Mouse (Mus musculus) midbrain, embryonic 10.5 days (tissue): ENCODE results near the gene Mob1a. TPM values are rescaled to one million over a fixed set of nuclear protein-coding genes. Genes with fewer than 3 reads are reported as not detected.

Experiments used
- DNase-seq: peaks from one replicate; pipeline ENCODE4 v3.0.0-alpha.2; 2017; ENCODE audit warnings: low spot score
- H3K27ac ChIP-seq: fragments of 300-500 bp; sonication (generic); replicated peaks from 2 replicates; pipeline ENCODE4 v1.5.1; 2016; ENCODE audit warnings: mild to moderate bottlenecking
- H3K27me3 ChIP-seq: fragments of 300-500 bp; sonication (generic); 2 replicates; pipeline ENCODE4 v1.6.1; 2016; ENCODE audit warnings: low read depth, mild to moderate bottlenecking; ENCODE audit not compliant: poor library complexity, severe bottlenecking
- H3K36me3 ChIP-seq: fragments of 300-500 bp; sonication (generic); 2 replicates; pipeline ENCODE4 v1.6.1; 2016; ENCODE audit warnings: mild to moderate bottlenecking, moderate library complexity
- H3K4me1 ChIP-seq: fragments of 300-500 bp; sonication (generic); 2 replicates; pipeline ENCODE4 v1.6.1; 2016
- H3K4me3 ChIP-seq: fragments of 300-500 bp; sonication (generic); 2 replicates; pipeline ENCODE4 v1.5.1; 2016; ENCODE audit warnings: mild to moderate bottlenecking, moderate library complexity
- H3K9me3 ChIP-seq: fragments of 300-500 bp; sonication (generic); replicated peaks from 2 replicates; pipeline ENCODE4 v1.6.1; 2016; ENCODE audit warnings: mild to moderate bottlenecking
- WGBS: fragments of 180-500 bp; shearing (Covaris S2); methylation state at CpG from one replicate; pipeline ENCODE4 v1.1.7; 2016; 5-methylcytosine and 5-hydroxymethylcytosine counted together
- polyA plus RNA-seq: library from polyadenylated mRNA; unstranded; fragments of >200 nt; fragmentation: Nextera tagmentation; extraction: Ambion mirVana; gene quantifications from 2 replicates; pipeline ENCODE4 v1.2.1, GENCODE M21; 2016

Mob1a gene
- polyA plus RNA-seq, 1 experiment from 2014 or later: 60.4 TPM

GRCm38 (mm10) chr6:83349274-83349958 lies 23.6 kb downstream of the Mob1a start:
- Histone ChIP-seq H3K27me3 (no peaks in the 10 kb centered on the region), H3K9me3 (no peaks in the 10 kb centered on the region), H3K27ac (peak overlapping the region; percentile 95), H3K4me3 (peak overlapping the region; percentile 94), H3K4me1 (peaks cover 30% of the 10 kb centered on the region), H3K36me3 (peaks cover 25% of the 10 kb centered on the region)
- peak; percentile 90 for DNase-seq
- WGBS: under 1% methylated on average over 53 of the region's 53 CpGs

GRCm38 (mm10) chr6:83350172-83350571 lies 24.4 kb downstream of the Mob1a start:
- Histone ChIP-seq H3K9me3 (no peaks in the 10 kb centered on the region), H3K4me3 (peak overlapping the region; percentile 94), H3K27ac (peak overlapping the region; percentile 95), H3K36me3 (peaks cover 32% of the 10 kb centered on the region), H3K4me1 (peaks cover 30% of the 10 kb centered on the region), H3K27me3 (no peaks in the 10 kb centered on the region)
- 87% methylated on average over 7 of the region's 7 CpGs for WGBS
- no peak for DNase-seq

GRCm38 (mm10) chr6:83350851-83351405 lies 25.1 kb downstream of the Mob1a start:
- no peak for DNase-seq
- WGBS: 89% methylated on average over 16 of the region's 16 CpGs
- Histone ChIP-seq H3K27ac (no peak overlapping the region; the same call in 1 of the 2 replicates), H3K9me3 (no peaks in the 10 kb centered on the region), H3K4me3 (peak overlapping the region; percentile 94; the same call in 1 of the 2 replicates), H3K4me1 (peaks cover 30% of the 10 kb centered on the region), H3K36me3 (peaks cover 40% of the 10 kb centered on the region), H3K27me3 (no peaks in the 10 kb centered on the region)

GRCm38 (mm10) chr6:83351490-83352160 lies 25.8 kb downstream of the Mob1a start:
- DNase-seq: no peak
- no peaks in the 10 kb centered on the region for H3K9me3 ChIP-seq
- peaks cover 45% of the 10 kb centered on the region for H3K36me3 ChIP-seq
- peaks cover 30% of the 10 kb centered on the region for H3K4me1 ChIP-seq
- no peaks in the 10 kb centered on the region for H3K27me3 ChIP-seq
- WGBS: 86% methylated on average over 7 of the region's 7 CpGs
- no peak overlapping the region for H3K4me3 ChIP-seq
- no peak overlapping the region for H3K27ac ChIP-seq

- Histone ChIP-seq H3K27ac (no peak overlapping the region), H3K4me1 (peaks cover 30% of the 10 kb centered on the region), H3K9me3 (no peaks in the 10 kb centered on the region), H3K36me3 (peaks cover 56% of the 10 kb centered on the region), H3K27me3 (no peaks in the 10 kb centered on the region), H3K4me3 (no peak overlapping the region)
- 97% methylated on average over 24 of the region's 24 CpGs for WGBS
- no peak for DNase-seq
Measured at GRCm38 (mm10) chr6:83352666-83353410, 27.0 kb downstream of the Mob1a start.

- no peak for DNase-seq
- Histone ChIP-seq H3K27me3 (no peaks in the 10 kb centered on the region), H3K9me3 (no peaks in the 10 kb centered on the region), H3K36me3 (peaks cover 79% of the 10 kb centered on the region), H3K4me1 (peaks cover 15% of the 10 kb centered on the region), H3K4me3 (no peak overlapping the region), H3K27ac (no peak overlapping the region)
- WGBS: 89% methylated on average over 9 of the region's 9 CpGs
Measured at GRCm38 (mm10) chr6:83354856-83355781, 29.3 kb downstream of the Mob1a start.

- peaks cover 91% of the 10 kb centered on the region for H3K36me3 ChIP-seq
- no peaks in the 10 kb centered on the region for H3K9me3 ChIP-seq
- DNase-seq: peak; percentile 82
- 0 out of 2 replicates have a peak, but pooled peaks cover 2% of the 10 kb centered on the region for H3K4me1 ChIP-seq
- H3K4me3 ChIP-seq: no peak overlapping the region
- H3K27ac ChIP-seq: no peak overlapping the region
- no peaks in the 10 kb centered on the region for H3K27me3 ChIP-seq
- 25% methylated on average over 7 of the region's 7 CpGs for WGBS
Measured at GRCm38 (mm10) chr6:83356569-83357138, 30.8 kb downstream of the Mob1a start.

GRCm38 (mm10) chr6:83357436-83357835 lies 31.6 kb downstream of the Mob1a start:
- no peak for DNase-seq
- H3K27ac ChIP-seq: no peak overlapping the region
- H3K4me1 ChIP-seq: no peaks in the 10 kb centered on the region
- H3K27me3 ChIP-seq: no peaks in the 10 kb centered on the region
- H3K9me3 ChIP-seq: no peaks in the 10 kb centered on the region
- peaks cover 93% of the 10 kb centered on the region for H3K36me3 ChIP-seq
- WGBS: 91% methylated on average over 10 of the region's 10 CpGs
- H3K4me3 ChIP-seq: no peak overlapping the region

GRCm38 (mm10) chr6:83361523-83362248 lies 35.9 kb downstream of the Mob1a start:
- H3K27me3 ChIP-seq: no peaks in the 10 kb centered on the region
- peaks cover 85% of the 10 kb centered on the region for H3K36me3 ChIP-seq
- H3K4me3 ChIP-seq: no peak overlapping the region
- H3K9me3 ChIP-seq: no peaks in the 10 kb centered on the region
- no peak overlapping the region for H3K27ac ChIP-seq
- no peaks in the 10 kb centered on the region for H3K4me1 ChIP-seq
- no peak for DNase-seq
- 89% methylated on average over 11 of the region's 11 CpGs for WGBS

GRCm38 (mm10) chr6:83363075-83363474 lies 37.3 kb downstream of the Mob1a start:
- no peaks in the 10 kb centered on the region for H3K27me3 ChIP-seq
- DNase-seq: no peak
- 92% methylated on average over 12 of the region's 12 CpGs for WGBS
- no peak overlapping the region for H3K27ac ChIP-seq
- H3K4me1 ChIP-seq: no peaks in the 10 kb centered on the region
- peaks cover 86% of the 10 kb centered on the region for H3K36me3 ChIP-seq
- no peaks in the 10 kb centered on the region for H3K9me3 ChIP-seq
- no peak overlapping the region for H3K4me3 ChIP-seq

- no peaks in the 10 kb centered on the region for H3K27me3 ChIP-seq
- H3K4me1 ChIP-seq: no peaks in the 10 kb centered on the region
- WGBS: 94% methylated on average over 21 of the region's 21 CpGs
- H3K9me3 ChIP-seq: no peaks in the 10 kb centered on the region
- H3K27ac ChIP-seq: no peak overlapping the region
- peaks cover 96% of the 10 kb centered on the region for H3K36me3 ChIP-seq
- no peak overlapping the region for H3K4me3 ChIP-seq
- no peak for DNase-seq
Measured at GRCm38 (mm10) chr6:83370316-83370965, 44.6 kb downstream of the Mob1a start.
